Mouse (Mus musculus) megakaryocyte progenitor cell, adult 5-6 weeks (primary cell): ENCODE results near the gene 1500009C09Rik. TPM values are rescaled to one million over a fixed set of nuclear protein-coding genes. Genes with fewer than 3 reads are reported as not detected.

Experiments used
- ATAC-seq: replicated peaks from 2 replicates; pipeline ENCODE4 v1.8.0; 2016; ENCODE audit warnings: mild to moderate bottlenecking, moderate TSS enrichment, inconsistent platforms; ENCODE audit not compliant: poor library complexity
- total RNA-seq, 2 experiments: library from RNA; stranded (forward) in 1 of 2; stranded (reverse) in 1 of 2; fragments of 157-497, 149-512 nt in 1 of 2; fragments of 200-1000 nt in 1 of 2; gene quantifications; 2 replicates each; pipeline versions ENCODE4 v1.2.3 to v1.2.4; 2015 to 2017

The 1500009C09Rik gene
- total RNA-seq (2015): not detected in 2 replicates
- total RNA-seq (2017): not detected in 2 replicates

- ATAC-seq: no peak
Measured at GRCm38 (mm10) chr15:82252097-82252496, at the start of gene 1500009C09Rik. 1500009C09Rik (plus strand) TSS chr15:82252397.

GRCm38 (mm10) chr15:82203090-82203489 is 49.1 kb upstream of the 1500009C09Rik start:
- ATAC-seq: no peak

GRCm38 (mm10) chr15:82203611-82204351 is 48.4 kb upstream of the 1500009C09Rik start:
- ATAC-seq: no peak

- ATAC-seq: no peak
Measured at GRCm38 (mm10) chr15:82204680-82205371, 47.4 kb upstream of the 1500009C09Rik start.

- no peak for ATAC-seq
Measured at GRCm38 (mm10) chr15:82206365-82207104, 45.7 kb upstream of the 1500009C09Rik start.

- ATAC-seq: no peak
Measured at GRCm38 (mm10) chr15:82207105-82207459, 45.1 kb upstream of the 1500009C09Rik start.

GRCm38 (mm10) chr15:82207504-82208219 is 44.5 kb upstream of the 1500009C09Rik start:
- no peak for ATAC-seq

- no peak for ATAC-seq
Measured at GRCm38 (mm10) chr15:82208307-82208706, 43.9 kb upstream of the 1500009C09Rik start.

- ATAC-seq: no peak
Measured at GRCm38 (mm10) chr15:82209295-82210050, 42.7 kb upstream of the 1500009C09Rik start.

GRCm38 (mm10) chr15:82210801-82211200 is 41.4 kb upstream of the 1500009C09Rik start:
- ATAC-seq: no peak

GRCm38 (mm10) chr15:82211281-82211680 is 40.9 kb upstream of the 1500009C09Rik start:
- no peak for ATAC-seq

- ATAC-seq: no peak
Measured at GRCm38 (mm10) chr15:82211911-82212751, 40.1 kb upstream of the 1500009C09Rik start.

GRCm38 (mm10) chr15:82212752-82213063 is 39.5 kb upstream of the 1500009C09Rik start, which contains the start of gene Shisa8:
Shisa8 (minus strand) TSS chr15:82212815.
- ATAC-seq: no peak

GRCm38 (mm10) chr15:82213222-82213621 is 39.0 kb upstream of the 1500009C09Rik start:
- no peak for ATAC-seq

GRCm38 (mm10) chr15:82215332-82216046 is 36.7 kb upstream of the 1500009C09Rik start:
- no peak for ATAC-seq

GRCm38 (mm10) chr15:82216142-82216827 is 35.9 kb upstream of the 1500009C09Rik start:
- ATAC-seq: no peak

GRCm38 (mm10) chr15:82217039-82217438 is 35.2 kb upstream of the 1500009C09Rik start:
- ATAC-seq: 0 out of 2 replicates have a peak, but pooled peaks have one; percentile 30

- ATAC-seq: no peak
Measured at GRCm38 (mm10) chr15:82217980-82218379, 34.2 kb upstream of the 1500009C09Rik start.
